ENCODE assay signal across 8 mouse cellular contexts in genomic region chr1:87637121-87637877, GRCm38 (mm10). TPM values are rescaled to one million over a fixed set of nuclear protein-coding genes. Genes with fewer than 3 reads are reported as not detected.
DNase-seq lines count a peak whose midpoint lies in the region; ATAC-seq lines count a peak whose summit lies in the region.

No protein-coding gene starts in this region.

- no peak for DNase-seq in kidney, postnatal 36 days
- peak; percentile 62 for DNase-seq in Muller cell, postnatal 12 days (ENCODE audit: inconsistent ontology term)
- peak; percentile 45 for DNase-seq in embryonic facial prominence, embryonic 14.5 days (ENCODE audit: low spot score)
- DNase-seq in urinary bladder, postnatal 25 days (ENCODE audit: low spot score) = no peak
- DNase-seq in layer of hippocampus, postnatal 36 days = no peak

- H3K9ac ChIP-seq in kidney, embryonic 16.5 days (replicated peaks; ENCODE audit: low read length) = no peak overlapping the region
- no peak overlapping the region for H3K9ac ChIP-seq in embryonic facial prominence, embryonic 14.5 days (ENCODE audit: low read depth, low read length)
- H3K9ac ChIP-seq in forebrain, embryonic 12.5 days = no peak overlapping the region

- H3K27me3 ChIP-seq in kidney, embryonic 16.5 days (ENCODE audit: insufficient read depth, low read length) = no peaks in the 10 kb centered on the region
- H3K27me3 ChIP-seq in embryonic facial prominence, embryonic 14.5 days (replicated peaks; ENCODE audit: control insufficient read depth, insufficient read depth, low read length) = no peaks in the 10 kb centered on the region
- H3K27me3 ChIP-seq in forebrain, embryonic 12.5 days = no peaks in the 10 kb centered on the region

- no peaks in the 10 kb centered on the region for H3K9me3 ChIP-seq in kidney, embryonic 16.5 days (ENCODE audit: low read length)
- no peaks in the 10 kb centered on the region for H3K9me3 ChIP-seq in embryonic facial prominence, embryonic 14.5 days (ENCODE audit: control insufficient read depth, low read length)
- H3K9me3 ChIP-seq in forebrain, embryonic 12.5 days = no peaks in the 10 kb centered on the region

- H3K27ac ChIP-seq in kidney, embryonic 16.5 days (ENCODE audit: low read length) = no peak overlapping the region
- no peak overlapping the region for H3K27ac ChIP-seq in embryonic facial prominence, embryonic 14.5 days (replicated peaks; ENCODE audit: low read depth, low read length)
- H3K27ac ChIP-seq in forebrain, embryonic 12.5 days = no peak overlapping the region

- 79% methylated on average over 4 of the region's 4 CpGs for WGBS in kidney, embryonic 16.5 days
- 78% methylated on average over 4 of the region's 4 CpGs for WGBS in embryonic facial prominence, embryonic 14.5 days
- WGBS in forebrain, embryonic 12.5 days = 91% methylated on average over 4 of the region's 4 CpGs

- no peak overlapping the region for H3K4me3 ChIP-seq in kidney, embryonic 16.5 days (ENCODE audit: low read length)
- H3K4me3 ChIP-seq in embryonic facial prominence, embryonic 14.5 days (ENCODE audit: low read depth, low read length) = no peak overlapping the region
- no peak overlapping the region for H3K4me3 ChIP-seq in forebrain, embryonic 12.5 days (replicated peaks)

- no peak overlapping the region for H3K4me2 ChIP-seq in kidney, embryonic 16.5 days (replicated peaks; ENCODE audit: low read depth, low read length)
- no peak overlapping the region for H3K4me2 ChIP-seq in embryonic facial prominence, embryonic 14.5 days (ENCODE audit: low read depth, low read length)
- no peak overlapping the region for H3K4me2 ChIP-seq in forebrain, embryonic 12.5 days

- H3K4me1 ChIP-seq in kidney, embryonic 16.5 days (ENCODE audit: insufficient read depth, low read length) = peaks cover 6% of the 10 kb centered on the region; the same call in 1 of the 2 replicates
- no peaks in the 10 kb centered on the region for H3K4me1 ChIP-seq in embryonic facial prominence, embryonic 14.5 days (ENCODE audit: control insufficient read depth, insufficient read depth, low read length)
- H3K4me1 ChIP-seq in forebrain, embryonic 12.5 days = no peaks in the 10 kb centered on the region

- H3K36me3 ChIP-seq in kidney, embryonic 16.5 days (ENCODE audit: insufficient read depth, low read length) = no peaks in the 10 kb centered on the region
- no peaks in the 10 kb centered on the region for H3K36me3 ChIP-seq in embryonic facial prominence, embryonic 14.5 days (ENCODE audit: control insufficient read depth, insufficient read depth, low read length)
- H3K36me3 ChIP-seq in forebrain, embryonic 12.5 days (replicated peaks) = no peaks in the 10 kb centered on the region

- ATAC-seq in kidney, embryonic 16.5 days (ENCODE audit: low FRiP score, low TSS enrichment) = peak; percentile 77
- ATAC-seq in embryonic facial prominence, embryonic 14.5 days (ENCODE audit: low read depth) = 0 out of 2 replicates have a peak, but pooled peaks have one; percentile 18
- peak; percentile 83 for ATAC-seq in megakaryocyte progenitor cell, adult 5-6 weeks (replicated peaks; ENCODE audit: poor library complexity)
- ATAC-seq in forebrain, embryonic 12.5 days (ENCODE audit: low FRiP score) = no peak

RNA-seq across cellular contexts. Expression of gene Inpp5d, which starts 17.2 kb away (rescaled TPM):
- polyA plus RNA-seq in kidney, embryonic 16.5 days (2015; fragmentation: Nextera tagmentation; extraction: Ambion mirVana) = 8.6 and 9.1 TPM in 2 replicates
- polyA plus RNA-seq in embryonic facial prominence, embryonic 14.5 days (2014; fragmentation: Nextera tagmentation; extraction: Ambion mirVana) = 7.9 and 11.1 TPM in 2 replicates
- total RNA-seq in megakaryocyte progenitor cell, adult 5-6 weeks (2015) = 57.6 and 66.3 TPM in 2 replicates
- total RNA-seq in megakaryocyte progenitor cell, adult 5-6 weeks (2017) = 67.8 and 85.6 TPM in 2 replicates
- 2.6 and 3.8 TPM in 2 replicates for polyA plus RNA-seq in forebrain, embryonic 12.5 days (2016; fragmentation: Nextera tagmentation; extraction: Ambion mirVana)
- 10 to 100 TPM; 14.8 to 20.7 TPM for total RNA-seq in layer of hippocampus, postnatal 36 days (2021)

Comparison
In these comparisons a context has a peak if more than half of its experiments do, and no peak if none do; other contexts are left out.
1. DNase-seq: peak in Muller cell, postnatal 12 days (single experiment) and embryonic facial prominence, embryonic 14.5 days (single experiment); none in kidney, postnatal 36 days (0 of 2), urinary bladder, postnatal 25 days (single experiment) and layer of hippocampus, postnatal 36 days (0 of 2).